Mouse (Mus musculus) heart, adult 2 months (tissue): ENCODE data around the gene Qsox2.

Experiments
- CTCF ChIP-seq: fragments of 200-600 bp; IDR thresholded peaks from 2 replicates; pipeline ENCODE4 v1.8.1; 2022; ENCODE audit warnings: antibody characterized with exemption, mild to moderate bottlenecking, moderate library complexity
- EP300 ChIP-seq: fragments of 200-500 bp; IDR thresholded peaks from 2 replicates; pipeline ENCODE4 v1.6.1; 2011; ENCODE audit warnings: low read depth, low read length, control low read depth; ENCODE audit not compliant: insufficient read depth
- POLR2A ChIP-seq: fragments of 200-500 bp; IDR thresholded peaks from 2 replicates; pipeline ENCODE4 v1.6.1; 2011; ENCODE audit warnings: mild to moderate bottlenecking, low read depth, low read length, control low read depth; ENCODE audit not compliant: insufficient read depth

DNA sequence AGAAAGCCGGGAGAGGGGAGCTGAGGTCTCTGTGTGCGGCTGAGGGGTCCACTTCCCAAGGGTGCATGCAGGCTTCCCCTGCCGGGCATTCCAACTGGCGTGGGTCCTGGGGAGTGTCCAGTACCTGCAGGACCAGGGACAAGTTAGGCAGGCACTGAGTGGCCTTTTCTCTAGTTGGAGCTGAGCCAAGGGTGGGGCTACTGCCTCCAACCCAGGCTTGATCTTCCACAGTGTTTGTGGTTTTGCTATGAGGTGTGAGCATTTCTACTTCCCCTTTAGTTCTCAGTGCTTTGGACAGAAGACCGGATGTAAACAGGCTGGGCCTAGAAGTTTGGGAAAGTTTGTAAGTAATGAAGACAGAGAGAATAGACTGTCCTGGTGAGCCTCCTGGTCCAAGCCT is 48.8 kb downstream of the Qsox2 start:
- TF ChIP-seq CTCF, result no peak
- no peak for TF ChIP-seq POLR2A
- TF ChIP-seq EP300, result no peak
